Mouse (Mus musculus) layer of hippocampus, adult 11-12 months (tissue): Measurements from ENCODE around the gene Myo16.
A peak's percentile ranks its signal among the peaks of the same experiment; 100 is the strongest.

Source experiments
- DNase-seq: peaks from one replicate; pipeline ENCODE4 v3.0.0; 2022; ENCODE audit warnings: low spot score

The Myo16 gene

DNA sequence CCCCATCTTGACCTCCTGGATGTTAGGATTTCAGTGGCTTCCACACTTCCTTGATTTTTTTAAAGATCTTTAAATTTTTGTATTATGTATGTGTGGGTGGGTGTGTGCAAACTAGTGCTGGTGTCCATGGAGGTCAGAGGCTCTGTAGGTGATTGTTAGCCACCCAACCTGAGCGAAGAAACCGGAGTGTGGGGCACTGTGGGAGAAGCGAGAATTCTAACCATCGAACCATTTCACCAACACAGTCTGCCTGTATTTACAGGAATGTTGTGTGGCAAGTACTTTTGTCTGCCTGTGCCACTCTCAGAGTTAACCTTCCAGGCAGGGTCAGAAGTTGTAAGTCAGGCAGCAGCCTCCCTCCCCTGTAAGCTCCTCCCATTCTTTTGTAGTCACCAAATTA lies 22.3 kb downstream of the Myo16 start:
- DNase-seq = no peak

- no peak for DNase-seq
Observed at GRCm38 (mm10) chr8:10177131-10177530, 23.4 kb downstream of the Myo16 start.

GRCm38 (mm10) chr8:10178986-10179385 lies 25.3 kb downstream of the Myo16 start:
- DNase-seq = no peak

- DNase-seq = no peak
Observed at GRCm38 (mm10) chr8:10190607-10191006, 36.9 kb downstream of the Myo16 start.

DNA sequence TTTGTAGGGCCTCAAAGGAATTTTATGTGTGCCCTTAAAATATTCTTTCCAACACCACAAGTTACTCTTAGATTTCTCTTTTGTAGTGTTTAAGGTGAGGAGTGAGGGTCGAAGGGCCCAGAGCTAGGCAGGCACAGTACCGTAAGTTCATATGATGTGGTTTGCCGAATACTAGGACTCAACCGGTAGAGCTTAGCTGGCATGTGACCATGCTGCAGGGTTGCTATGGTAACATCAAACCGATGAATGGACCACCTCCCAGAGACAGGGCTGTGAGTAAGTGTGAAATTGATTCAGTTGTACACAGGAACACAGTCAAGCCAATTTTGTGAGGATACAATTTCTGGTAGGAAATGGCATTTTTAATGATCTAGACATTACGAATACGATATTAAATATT lies 44.5 kb downstream of the Myo16 start:
- DNase-seq = peak; percentile 34

DNA sequence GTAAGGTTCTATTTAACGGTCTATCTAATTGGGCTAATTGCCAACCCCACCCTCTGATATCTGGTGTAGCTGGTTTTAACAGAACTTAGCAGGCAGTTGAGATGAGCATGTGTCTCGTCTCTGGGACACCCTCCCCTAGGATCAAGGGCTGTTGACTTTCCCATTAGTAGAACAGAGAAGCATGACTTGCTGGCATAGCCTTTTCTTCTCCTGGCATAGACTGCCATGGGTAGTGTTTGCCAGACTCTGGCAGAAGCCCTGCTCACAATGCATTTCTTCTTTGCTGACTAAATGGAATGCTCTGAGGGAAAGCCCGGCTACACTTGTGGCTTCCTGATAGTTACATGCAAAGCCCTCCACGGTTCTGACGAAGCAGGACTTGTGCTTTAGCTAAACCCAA lies 45.6 kb downstream of the Myo16 start:
- DNase-seq = peak; percentile 20

DNA sequence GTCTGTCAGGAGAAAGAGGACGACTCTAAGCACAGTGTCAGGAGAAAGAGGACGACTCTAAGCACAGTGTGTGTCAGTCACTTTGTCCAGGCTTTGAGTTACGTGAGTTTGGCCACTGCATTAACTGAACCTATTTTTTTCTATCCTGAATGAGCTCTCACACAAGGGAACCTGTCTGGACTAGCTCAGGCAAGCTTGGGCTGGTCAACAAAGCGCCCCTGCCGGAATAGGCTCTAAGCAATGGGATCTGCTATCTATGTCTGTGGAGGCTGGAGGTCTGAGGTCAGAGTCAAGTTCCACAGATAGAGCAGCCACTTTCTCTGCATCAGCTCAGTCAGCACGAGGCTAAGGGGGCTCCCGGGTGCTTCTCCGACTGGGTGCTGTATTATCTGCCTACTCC lies 46.3 kb downstream of the Myo16 start:
- DNase-seq = no peak

- DNase-seq = no peak
Observed at GRCm38 (mm10) chr8:10215023-10215422, 61.3 kb downstream of the Myo16 start.

DNA sequence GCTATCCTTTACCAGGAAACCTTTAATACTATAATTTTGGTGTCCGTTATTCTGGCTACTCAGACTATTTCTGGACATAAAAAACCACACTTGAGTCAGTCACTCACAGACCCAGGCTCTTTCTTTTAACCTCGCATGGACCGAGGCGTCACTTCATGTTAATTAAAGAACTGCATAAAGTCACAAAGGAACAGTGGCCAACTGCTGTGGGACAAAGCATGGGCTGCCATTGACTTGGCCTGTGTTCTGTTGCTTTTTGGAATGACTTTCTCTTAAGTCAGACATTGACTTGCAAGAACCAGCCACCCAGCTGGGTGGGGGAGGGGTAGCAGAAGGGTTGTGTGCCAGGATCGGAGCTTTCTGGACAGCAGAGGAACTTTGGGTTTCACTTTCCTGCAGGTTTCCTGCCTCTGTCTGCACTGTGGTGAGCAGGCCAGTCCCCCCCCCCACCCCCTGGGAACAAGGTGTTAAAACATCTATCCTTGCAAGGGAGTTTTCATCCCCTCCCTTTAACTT lies 66.1 kb downstream of the Myo16 start:
- no peak for DNase-seq

- no peak for DNase-seq
Observed at GRCm38 (mm10) chr8:10222770-10223169, 69.1 kb downstream of the Myo16 start.

- DNase-seq = no peak
Observed at GRCm38 (mm10) chr8:10223528-10224194, 70.0 kb downstream of the Myo16 start.

- no peak for DNase-seq
Observed at GRCm38 (mm10) chr8:10224305-10224971, 70.7 kb downstream of the Myo16 start.

DNA sequence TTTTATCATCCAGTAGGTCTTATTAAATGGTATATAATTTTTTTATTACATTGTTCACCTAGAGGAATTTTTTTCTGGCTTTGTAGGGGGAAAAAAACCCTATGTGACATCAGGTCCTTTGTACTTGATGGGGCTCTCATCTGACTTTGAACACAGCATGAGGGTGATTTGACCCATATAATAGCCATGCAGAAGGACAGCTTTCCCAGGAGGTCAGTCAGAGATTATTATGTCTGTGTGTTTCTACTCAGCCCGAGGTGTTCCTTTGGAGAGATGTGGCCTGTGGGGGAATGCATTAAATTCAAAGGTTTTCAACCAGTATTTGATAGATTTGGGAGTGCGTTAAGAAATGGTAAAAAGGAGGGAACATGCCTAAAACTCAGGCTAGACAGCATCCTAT lies 71.3 kb downstream of the Myo16 start:
- no peak for DNase-seq

DNA sequence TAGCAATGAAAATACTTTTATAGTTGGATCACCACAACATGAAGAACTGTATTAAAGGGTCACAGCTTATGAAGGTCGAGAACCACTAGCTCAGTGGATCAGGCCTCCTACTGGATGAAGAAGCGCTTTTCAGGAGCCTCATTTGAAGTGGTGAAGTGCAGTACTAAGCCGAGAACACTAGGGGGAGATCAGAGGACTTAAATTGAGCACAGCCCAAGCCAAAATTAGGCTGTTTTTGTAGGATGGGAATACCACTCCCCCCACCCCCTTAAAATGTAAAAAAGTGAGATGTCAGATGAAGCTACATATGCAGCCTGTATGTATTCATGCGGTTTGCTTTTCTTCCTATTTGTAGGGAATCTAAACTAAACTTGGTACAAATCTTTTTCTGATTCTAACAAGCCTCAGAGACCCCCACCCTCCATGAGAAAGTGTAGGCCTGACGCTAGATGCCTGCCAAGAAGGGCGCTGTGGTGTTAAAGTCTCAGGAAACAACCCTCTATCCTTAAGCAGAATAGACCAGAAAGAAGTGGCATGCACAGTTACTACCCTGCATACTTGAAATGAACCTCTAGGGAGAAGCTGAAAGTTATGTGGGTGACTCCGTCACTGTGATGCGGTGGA lies 77.1 kb downstream of the Myo16 start:
- peak; percentile 63 for DNase-seq

DNA sequence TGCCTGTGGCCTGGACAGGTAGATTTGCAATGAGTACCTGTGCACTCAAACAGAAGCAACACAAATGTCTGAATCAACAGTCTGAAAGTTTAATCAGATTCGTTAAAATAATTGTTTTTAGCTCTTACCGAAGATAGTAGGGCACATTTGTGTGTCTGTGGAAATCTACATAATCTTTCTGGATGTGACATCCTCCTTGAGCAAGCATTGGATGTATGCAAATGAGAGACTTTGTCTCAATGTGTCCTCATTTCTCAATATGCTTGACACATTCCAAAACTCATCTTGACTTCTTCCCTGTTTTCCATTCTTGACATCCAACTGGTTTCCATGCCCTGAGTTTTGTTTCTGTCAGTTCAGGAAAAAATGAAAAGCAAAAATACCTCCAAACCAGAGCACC lies 80.8 kb downstream of the Myo16 start:
- DNase-seq = no peak

GRCm38 (mm10) chr8:10243344-10243743 lies 89.6 kb downstream of the Myo16 start:
- DNase-seq = no peak

- no peak for DNase-seq
Observed at GRCm38 (mm10) chr8:10249156-10249555, 95.4 kb downstream of the Myo16 start.

GRCm38 (mm10) chr8:10255741-10256140 lies 102.0 kb downstream of the Myo16 start:
- no peak for DNase-seq

DNA sequence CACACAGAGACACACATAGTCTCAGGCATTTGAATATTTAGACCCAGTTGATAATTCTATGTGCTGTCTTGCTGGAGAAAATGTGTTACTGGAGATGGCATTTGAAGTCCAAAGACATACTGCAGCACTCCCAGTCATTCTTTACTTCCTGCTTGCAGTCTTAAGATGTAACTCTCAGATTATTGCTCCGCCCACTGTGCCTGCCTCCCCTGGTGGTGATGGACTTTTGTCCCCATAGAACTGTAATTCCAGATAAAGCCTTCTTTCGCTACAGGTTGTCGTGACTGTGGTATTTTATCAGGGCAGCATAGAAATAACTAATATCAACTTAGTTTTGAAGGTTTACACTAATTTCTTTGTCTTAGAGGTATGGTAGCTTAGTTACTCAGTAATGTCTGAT lies 102.9 kb downstream of the Myo16 start:
- no peak for DNase-seq

- no peak for DNase-seq
Observed at GRCm38 (mm10) chr8:10270094-10270493, 116.4 kb downstream of the Myo16 start.

DNA sequence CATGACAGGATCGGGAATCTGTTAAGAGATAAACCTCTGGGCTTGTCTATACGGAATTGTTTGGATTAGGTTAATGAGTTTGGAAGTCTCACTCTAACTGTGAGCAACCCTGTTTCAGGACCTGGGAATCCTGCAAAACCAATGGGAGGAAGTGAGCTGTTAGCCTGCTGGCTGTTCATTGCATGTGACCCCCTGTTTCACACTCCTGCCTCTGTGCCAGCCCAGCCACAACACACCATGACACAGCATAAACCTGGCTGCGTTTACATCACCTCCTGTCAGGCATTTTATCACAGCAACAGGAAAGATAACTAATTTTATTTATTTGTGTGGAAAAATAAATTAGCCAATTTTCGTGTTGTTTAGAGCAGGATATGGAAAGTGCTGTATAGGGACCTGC lies 138.9 kb downstream of the Myo16 start:
- DNase-seq = no peak

GRCm38 (mm10) chr8:10300797-10301196 lies 147.1 kb downstream of the Myo16 start:
- peak; percentile 13 for DNase-seq

GRCm38 (mm10) chr8:10303061-10303460 lies 149.3 kb downstream of the Myo16 start:
- no peak for DNase-seq
